Mouse (Mus musculus) urinary bladder, postnatal 4 days (tissue): ENCODE data around the gene Perp.

Experiments used
- DNase-seq, 2 experiments: peaks; one replicate each; pipeline ENCODE4 v3.0.0; 2021 to 2022; ENCODE audit warnings: low spot score in 2 of 2

Gene Perp

DNA sequence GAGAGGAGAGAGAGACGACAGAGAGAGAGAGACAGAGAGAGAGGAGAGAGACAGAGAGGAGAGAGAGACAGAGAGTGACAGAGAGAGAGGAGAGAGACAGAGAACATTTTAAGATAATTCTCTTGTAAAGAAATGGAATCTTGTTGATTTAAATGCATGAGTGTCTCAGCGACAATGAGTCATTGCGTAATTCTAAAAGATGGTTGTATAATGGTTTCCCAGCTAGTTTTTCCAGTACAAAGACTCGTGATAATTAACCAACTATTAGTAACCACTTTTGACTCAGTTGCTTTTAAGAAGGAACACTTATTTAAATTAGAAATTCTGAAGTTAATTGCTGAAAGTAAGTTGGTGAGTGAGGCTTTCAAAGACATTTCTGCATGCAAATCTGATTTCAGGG, 16.6 kb downstream of the Perp start:
- DNase-seq = no peak

DNA sequence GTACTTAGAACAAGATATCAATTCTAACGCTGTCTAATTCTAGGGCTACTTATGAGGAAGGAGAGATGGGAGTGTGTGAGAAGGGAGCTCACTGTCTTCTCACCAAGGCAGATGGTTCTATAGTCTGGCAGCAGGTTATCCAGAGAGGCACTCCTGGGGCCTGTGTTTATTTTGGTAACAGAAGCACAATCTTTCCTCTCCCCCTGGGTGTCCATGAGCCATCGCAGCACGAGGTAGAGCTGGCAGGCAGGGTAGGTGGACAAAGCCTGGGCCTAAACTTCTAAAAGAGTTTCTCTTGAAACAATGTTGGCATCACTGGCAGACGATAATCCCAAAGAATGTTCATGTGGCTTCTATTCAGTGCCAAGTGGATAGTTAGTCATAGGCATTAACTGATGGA, 18.5 kb downstream of the Perp start:
- no peak for DNase-seq

DNA sequence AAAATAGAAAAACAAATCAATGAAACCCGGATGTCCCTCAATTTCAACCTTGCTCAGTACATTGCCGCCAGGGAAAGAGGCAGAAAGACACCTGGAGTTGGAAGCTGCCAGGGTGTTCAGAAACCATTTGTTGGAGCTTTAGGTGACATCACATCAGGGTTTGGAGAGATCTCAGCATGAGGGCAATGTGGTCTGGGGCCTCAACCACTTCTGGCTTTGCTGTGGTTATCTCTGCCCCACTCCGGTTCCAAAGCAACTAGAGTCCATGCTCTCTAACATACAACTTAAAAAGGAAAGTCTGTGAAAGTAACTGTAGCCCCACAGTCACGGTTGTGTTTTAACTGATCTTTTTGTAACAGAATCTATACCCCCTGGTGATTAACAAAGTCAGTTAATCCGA, 19.9 kb downstream of the Perp start:
- DNase-seq = no peak

DNA sequence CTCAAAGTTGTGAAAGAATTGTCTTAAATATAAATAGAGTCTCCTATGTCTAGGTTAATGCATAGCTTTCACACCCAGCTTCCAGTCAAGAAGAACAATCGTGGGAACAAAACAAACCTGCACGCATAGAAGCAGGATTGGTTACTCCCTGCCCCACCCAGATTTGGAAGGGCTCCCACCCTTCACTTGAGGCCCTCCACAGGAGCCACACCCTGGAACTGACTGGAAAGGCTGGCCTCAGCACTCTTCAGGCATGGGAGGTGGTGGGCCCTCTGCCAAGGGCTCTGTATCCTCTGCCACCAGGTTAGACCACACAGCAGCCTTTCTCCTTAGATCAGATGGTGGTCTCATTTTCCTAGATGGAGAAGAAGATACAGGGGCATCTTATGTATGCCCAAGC, 26.2 kb downstream of the Perp start:
- DNase-seq = no peak

DNA sequence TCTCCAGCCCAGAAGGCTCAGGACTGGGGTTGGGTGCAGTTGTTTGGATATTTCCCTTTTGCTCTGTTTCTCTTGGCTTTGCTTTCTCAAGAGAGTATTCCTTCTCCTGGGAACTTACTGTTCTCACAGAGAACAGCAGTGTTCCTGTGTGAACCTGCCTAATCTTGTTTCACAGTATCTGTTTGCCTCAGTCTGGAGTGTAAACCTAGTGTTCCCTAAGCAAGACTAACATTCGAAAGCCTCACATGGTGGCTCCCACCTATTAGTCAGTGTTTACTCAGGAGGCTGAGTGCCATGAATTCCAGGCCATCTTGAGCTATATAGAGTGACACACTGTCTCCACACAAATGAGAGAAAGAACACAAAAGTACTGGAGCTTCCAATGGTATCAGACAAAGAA, 31.4 kb downstream of the Perp start:
- no peak for DNase-seq

DNA sequence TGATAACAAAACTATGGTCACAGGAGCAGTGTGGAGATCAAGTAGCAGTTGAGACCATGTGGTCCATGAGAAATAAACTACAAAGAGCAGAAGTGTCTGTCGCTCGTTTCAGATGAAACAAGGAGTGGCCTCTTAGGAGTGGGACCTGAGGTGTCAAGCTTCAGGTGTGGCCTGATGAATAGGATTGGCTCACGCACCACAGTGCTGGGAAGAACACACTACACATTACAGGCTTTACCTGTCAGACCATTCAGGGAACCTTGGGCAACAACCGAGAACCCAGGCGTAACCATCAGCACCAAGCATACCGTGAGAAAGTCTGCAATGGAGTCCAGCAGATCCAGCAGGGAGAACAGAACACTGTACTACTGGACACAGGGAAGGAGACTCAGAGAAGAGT, 33.3 kb downstream of the Perp start:
- no peak for DNase-seq

DNA sequence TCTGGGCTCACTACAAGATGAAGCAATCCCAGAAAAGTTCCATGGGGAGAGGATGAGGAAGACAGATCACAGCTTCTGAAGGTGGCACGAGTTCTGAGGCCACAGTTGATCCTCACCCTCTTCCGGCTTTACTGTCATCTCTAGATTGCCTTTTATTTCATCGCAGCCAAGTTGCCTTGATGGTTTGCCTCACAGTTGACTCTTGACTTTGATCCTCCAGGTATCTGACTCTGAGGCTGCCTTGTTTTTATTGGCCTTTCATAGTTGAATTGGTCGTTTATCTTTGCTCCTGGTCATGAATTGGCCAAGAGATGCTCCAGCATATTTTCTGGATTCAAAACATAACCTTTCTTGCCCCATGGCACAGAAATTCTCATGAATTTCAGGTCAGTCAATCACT, 34.3 kb downstream of the Perp start:
- no peak for DNase-seq

DNA sequence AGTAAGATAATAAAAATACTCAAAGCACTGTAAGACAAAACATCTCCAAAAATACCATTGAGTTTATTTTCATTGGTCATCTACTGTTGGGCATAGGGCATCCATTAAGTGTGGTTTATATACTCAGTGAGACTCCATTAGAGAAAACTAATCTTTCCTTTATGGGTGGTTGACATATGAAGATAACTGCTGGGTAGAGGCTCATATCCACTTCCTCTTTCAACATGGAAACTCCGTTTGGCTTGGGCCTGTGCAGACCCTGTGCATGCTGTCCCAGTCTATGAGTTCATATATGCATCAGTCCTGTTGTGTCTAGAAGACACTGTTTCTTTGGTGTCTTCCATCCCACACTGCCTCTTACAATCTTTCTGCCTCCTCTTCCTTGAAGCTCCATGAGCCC, 34.9 kb downstream of the Perp start:
- DNase-seq = no peak

DNA sequence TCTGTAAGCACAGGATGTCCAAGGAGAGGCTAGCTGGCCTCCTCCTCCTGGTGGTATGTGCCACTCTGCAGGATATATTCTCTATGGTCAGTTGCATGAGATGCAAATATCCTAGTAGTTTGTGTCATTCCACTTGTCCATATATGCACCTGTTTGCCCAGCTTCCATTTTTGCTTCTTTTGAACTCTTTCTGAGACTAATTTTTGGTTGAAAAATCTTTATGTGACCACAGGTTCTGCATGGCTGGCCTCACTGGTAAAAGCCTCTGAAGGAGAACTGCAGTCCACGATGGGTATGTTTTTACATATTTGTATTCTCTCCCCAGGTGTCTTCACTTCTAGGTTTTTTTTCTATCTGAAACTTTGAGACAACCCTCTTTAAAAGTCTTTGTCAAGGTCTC, 37.4 kb downstream of the Perp start:
- DNase-seq = no peak

DNA sequence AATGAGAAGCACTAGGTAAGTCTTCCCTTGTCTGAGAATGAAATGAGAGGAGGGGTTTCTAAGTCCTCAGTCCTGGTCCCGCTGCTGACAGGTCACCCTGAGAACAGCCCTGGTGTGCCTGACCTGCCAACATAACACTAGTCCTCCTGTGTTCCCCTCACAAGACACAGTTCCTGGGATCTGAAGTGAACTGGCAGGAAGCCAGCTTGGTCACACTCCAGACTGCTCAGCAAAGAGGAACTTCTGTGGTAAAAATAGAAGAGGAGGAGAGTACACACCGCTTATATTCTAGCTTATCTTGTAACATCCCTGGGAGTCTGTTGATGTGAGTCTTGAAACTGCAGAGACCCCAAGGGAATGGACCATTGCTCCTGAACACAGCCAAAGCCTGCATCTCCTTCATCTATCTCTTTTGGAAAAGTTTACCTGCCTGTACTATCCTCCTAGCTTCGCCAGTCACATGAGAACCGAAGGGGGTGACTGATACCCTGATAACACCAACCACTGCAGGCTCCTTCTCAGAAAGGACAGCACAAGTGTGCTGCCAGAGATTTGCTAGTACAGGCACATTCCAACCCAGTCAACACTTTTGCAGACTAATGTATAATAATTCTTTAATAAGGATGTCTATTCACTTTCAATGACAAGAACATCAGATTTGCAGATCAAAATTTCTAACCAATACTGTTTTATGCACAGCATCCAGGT, 42.3 kb downstream of the Perp start:
- no peak for DNase-seq

DNA sequence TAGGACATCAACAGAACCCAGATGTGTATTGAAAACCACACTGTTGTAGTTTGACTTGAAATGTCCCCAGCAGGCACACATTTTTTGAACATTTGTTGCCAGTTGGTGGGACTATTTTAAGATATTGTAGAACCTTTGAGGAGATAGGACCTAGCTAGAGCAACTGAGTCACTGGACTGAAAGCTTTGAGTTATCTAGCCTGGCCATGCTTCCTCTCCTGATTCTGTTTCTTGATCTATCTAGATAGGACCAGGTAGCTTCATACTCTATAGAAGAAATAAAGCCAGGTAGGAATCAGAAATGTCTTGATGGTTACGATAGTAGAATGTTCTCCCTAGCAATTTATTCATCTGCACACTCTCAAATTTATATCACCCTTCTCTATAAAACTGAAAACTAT, 43.9 kb downstream of the Perp start:
- no peak for DNase-seq

DNA sequence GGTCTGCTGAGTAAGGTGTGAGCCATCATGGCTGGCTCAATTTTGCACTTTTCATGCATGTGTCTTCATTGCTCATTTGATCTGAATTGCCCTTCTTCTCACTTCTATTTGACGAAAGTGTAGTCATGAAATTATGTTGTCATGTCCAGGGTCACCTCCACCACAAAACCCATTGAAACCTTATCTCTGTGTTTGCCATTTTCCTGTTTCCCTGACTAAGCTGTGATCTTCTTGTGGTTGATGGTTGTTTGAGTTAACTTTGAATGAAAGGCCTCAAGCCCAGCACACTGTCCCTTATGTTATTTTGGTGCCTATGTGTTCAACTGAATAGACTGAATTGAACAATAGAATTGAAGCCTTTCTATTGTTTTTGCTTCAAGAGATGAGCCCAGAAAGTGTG, 44.4 kb downstream of the Perp start:
- no peak for DNase-seq

DNA sequence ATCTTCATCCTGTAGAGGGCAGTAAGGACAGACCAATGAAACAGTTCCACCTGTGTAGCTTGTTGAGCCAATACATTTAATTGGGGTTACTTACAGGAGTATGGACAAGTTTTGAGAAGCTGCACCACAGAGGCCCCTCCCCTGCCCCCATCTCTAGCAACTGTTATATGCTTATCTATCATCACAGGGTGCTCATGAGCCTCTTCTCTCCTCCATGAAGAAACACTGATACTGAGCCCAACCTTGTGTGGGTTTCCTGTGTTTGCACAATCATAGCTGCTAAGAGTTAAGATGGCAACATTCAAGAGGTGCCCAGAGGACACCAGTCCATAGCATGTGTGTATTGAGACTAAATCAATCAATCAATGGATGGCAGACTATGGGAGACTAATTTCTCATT, 46.3 kb downstream of the Perp start:
- no peak for DNase-seq

DNA sequence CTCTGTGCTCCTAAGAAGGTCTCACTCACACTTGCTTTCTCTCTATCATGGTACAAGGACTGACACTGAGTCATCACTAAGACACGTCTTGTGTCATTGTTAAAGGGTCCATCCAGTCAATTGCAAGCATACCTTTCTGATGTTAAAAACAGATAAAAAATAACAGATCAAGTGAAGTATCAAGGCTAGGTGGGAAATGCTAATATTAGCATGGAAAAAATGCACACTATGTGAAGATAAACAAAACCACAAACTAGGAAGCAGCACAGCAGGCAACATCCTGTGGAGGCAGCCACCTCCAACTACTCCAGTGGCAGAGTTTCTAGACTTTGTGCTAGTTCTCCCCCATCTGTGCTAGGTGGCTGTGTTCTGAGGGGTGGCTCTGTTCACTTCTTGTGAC, 47.3 kb downstream of the Perp start:
- DNase-seq = no peak

DNA sequence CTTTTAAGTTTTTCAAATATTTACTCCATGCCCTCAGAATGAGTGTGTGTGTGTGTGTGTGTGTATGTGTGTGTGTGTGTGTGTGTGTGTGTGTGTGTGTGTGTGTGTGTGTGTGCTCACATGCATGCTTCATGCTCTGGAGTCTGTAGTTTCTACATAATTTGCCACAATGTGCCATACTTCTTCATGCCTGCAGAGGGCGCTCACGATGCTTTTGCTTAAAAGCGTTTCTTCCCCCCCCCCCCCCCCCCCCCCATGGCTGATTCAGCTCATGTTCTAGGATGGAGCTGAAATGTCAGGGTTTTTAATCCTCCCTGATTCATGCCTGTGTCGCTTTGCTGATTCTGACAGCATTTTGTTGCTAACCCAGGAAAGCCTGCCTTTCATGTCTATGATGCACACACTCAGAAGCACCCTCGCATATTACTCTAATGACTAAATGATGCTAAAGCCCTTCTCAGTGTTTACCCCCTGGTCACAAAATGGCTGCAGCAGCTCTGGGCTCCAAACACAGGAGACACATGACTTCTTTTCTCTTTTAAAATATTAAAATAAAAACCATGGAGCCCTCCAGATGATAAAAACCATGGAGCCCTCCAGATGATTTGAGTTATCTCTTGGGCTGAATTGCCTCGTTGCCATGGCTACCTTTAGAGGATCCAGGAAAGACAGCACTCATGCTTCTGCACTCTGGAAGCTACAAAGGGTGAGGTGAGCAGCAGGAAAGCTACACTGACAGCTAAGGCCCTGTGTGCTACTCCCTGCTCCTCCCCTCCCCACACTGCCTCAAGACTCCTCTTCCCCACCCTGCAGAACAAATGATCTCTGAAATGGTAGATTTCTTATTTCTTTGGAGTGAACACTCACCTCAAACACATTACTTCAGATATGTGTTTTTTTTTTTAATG, 49.7 kb downstream of the Perp start:
- no peak for DNase-seq

DNA sequence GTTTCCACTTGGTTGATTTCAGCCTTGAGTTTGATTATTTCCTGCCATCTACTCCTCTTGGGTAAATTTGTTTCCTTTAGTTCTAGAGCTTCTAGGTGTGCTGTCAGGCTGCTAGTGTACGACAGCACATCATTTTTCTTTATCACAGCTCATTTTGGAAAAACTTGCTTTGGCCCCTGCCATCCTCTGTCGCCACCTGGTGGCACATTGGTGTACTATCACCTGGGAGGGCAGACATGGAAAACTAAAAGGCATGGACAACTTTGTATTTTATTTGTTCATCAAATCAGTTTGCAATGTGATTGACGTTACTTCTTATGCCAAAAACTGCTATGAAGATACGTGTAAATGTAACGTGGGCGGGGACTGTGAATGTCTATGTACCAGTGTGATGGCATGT, 59.3 kb downstream of the Perp start:
- no peak for DNase-seq
